Mouse (Mus musculus) lung, embryonic 14.5 days (tissue): ENCODE results near the gene St13. TPM values are rescaled to one million over a fixed set of nuclear protein-coding genes. Genes with fewer than 3 reads are reported as not detected.

Source experiments
- ATAC-seq: fragments of 200-750 bp; cut with Nextera tagmentation; 2 replicates; pipeline ENCODE4 v1.8.0; 2017; ENCODE audit warnings: mild to moderate bottlenecking, moderate TSS enrichment, moderate library complexity; ENCODE audit not compliant: insufficient read depth
- DNase-seq: peaks from one replicate; pipeline ENCODE4 v3.0.0-alpha.2; 2015
- H3K27ac ChIP-seq: fragments of 300-500 bp; sonication (generic); 2 replicates; pipeline ENCODE4 v1.5.1; 2014; ENCODE audit warnings: low read depth, mild to moderate bottlenecking, moderate library complexity
- H3K27me3 ChIP-seq: fragments of 300-500 bp; sonication (generic); 2 replicates; pipeline ENCODE4 v1.6.1; 2014; ENCODE audit warnings: low read length, control low read depth; ENCODE audit not compliant: insufficient read depth
- H3K36me3 ChIP-seq: fragments of 300-500 bp; sonication (generic); 2 replicates; pipeline ENCODE4 v1.6.1; 2014; ENCODE audit warnings: control low read depth; ENCODE audit not compliant: insufficient read depth
- H3K4me1 ChIP-seq: fragments of 300-500 bp; sonication (generic); 2 replicates; pipeline ENCODE4 v1.6.1; 2014; ENCODE audit warnings: antibody characterized with exemption, control low read depth; ENCODE audit not compliant: insufficient read depth
- H3K4me2 ChIP-seq: fragments of 300-500 bp; sonication (generic); 2 replicates; pipeline ENCODE4 v1.6.1; 2014; ENCODE audit warnings: mild to moderate bottlenecking
- H3K4me3 ChIP-seq: fragments of 300-500 bp; sonication (generic); 2 replicates; pipeline ENCODE4 v1.5.1; 2014; ENCODE audit warnings: low read depth, low read length
- H3K9ac ChIP-seq: fragments of 300-500 bp; sonication (generic); 2 replicates; pipeline ENCODE4 v1.6.1; 2014
- H3K9me3 ChIP-seq: fragments of 300-500 bp; sonication (generic); 2 replicates; pipeline ENCODE4 v1.6.1; 2016; ENCODE audit warnings: low read depth, low read length, control low read depth
- CTCF ChIP-seq: IDR thresholded peaks from 2 replicates; pipeline ENCODE4 v1.5.1; 2016; ENCODE audit warnings: antibody characterized with exemption, low read depth
- WGBS: fragments of 180-500 bp; shearing (Covaris S2); extraction: QIAGEN DNeasy Blood & Tissue Kit; methylation state at CpG from one replicate; pipeline ENCODE4 v1.1.7; 2014; 5-methylcytosine and 5-hydroxymethylcytosine counted together
- polyA plus RNA-seq: library from polyadenylated mRNA; unstranded; fragments of >200 nt; fragmentation: Nextera tagmentation; extraction: Ambion mirVana; gene quantifications from 2 replicates; pipeline ENCODE4 v1.2.1, GENCODE M21; 2014

The St13 gene
- 132 and 145 TPM in 2 replicates for polyA plus RNA-seq

GRCm38 (mm10) chr15:81399638-81400315 is at the start of gene St13, which contains the start of gene Xpnpep3:
Gene St13 (minus strand): TSS chr15:81400077.
Gene Xpnpep3 (plus strand): TSS chr15:81400138.
- Histone ChIP-seq H3K4me1 (0 out of 2 replicates have a peak, but pooled peaks cover 6% of the 10 kb centered on the region), H3K27me3 (no peaks in the 10 kb centered on the region), H3K9me3 (no peaks in the 10 kb centered on the region), H3K27ac (peak within 1 kb of the TSS; percentile 83), H3K9ac (peak within 1 kb of the TSS; percentile 95), H3K36me3 (peaks cover 4% of the 10 kb centered on the region; the same call in 1 of the 2 replicates), H3K4me2 (peak within 1 kb of the TSS; percentile 86), H3K4me3 (peak within 1 kb of the TSS; percentile 83)
- WGBS = under 1% methylated on average over 50 of the region's 50 CpGs
- ATAC-seq (peak; percentile 99), DNase-seq (peak; percentile 98)
- TF ChIP-seq CTCF = no peak

GRCm38 (mm10) chr15:81448463-81448862 is 48.6 kb upstream of the St13 start:
- no peak overlapping the region for H3K27ac ChIP-seq
- DNase-seq (peak; percentile 92), ATAC-seq (peak; percentile 49; the same call in 1 of the 2 replicates)
- H3K9ac ChIP-seq = no peak overlapping the region
- no peak overlapping the region for H3K4me3 ChIP-seq
- no peaks in the 10 kb centered on the region for H3K9me3 ChIP-seq
- TF ChIP-seq CTCF = peak; percentile 86
- no peaks in the 10 kb centered on the region for H3K27me3 ChIP-seq
- no peak overlapping the region for H3K4me2 ChIP-seq
- 46% methylated on average over 3 of the region's 3 CpGs for WGBS
- H3K4me1 ChIP-seq = no peaks in the 10 kb centered on the region
- peaks cover 30% of the 10 kb centered on the region; the same call in 1 of the 2 replicates for H3K36me3 ChIP-seq

GRCm38 (mm10) chr15:81439236-81439635 is 39.4 kb upstream of the St13 start:
- DNase-seq (no peak), ATAC-seq (no peak)
- Histone ChIP-seq H3K9me3 (no peaks in the 10 kb centered on the region), H3K36me3 (peaks cover 13% of the 10 kb centered on the region; the same call in 1 of the 2 replicates), H3K4me2 (no peak overlapping the region), H3K9ac (no peak overlapping the region), H3K4me3 (no peak overlapping the region), H3K27ac (no peak overlapping the region), H3K27me3 (no peaks in the 10 kb centered on the region), H3K4me1 (no peaks in the 10 kb centered on the region)
- no peak for TF ChIP-seq CTCF

GRCm38 (mm10) chr15:81438345-81438744 is 38.5 kb upstream of the St13 start:
- Histone ChIP-seq H3K27me3 (no peaks in the 10 kb centered on the region), H3K4me3 (no peak overlapping the region), H3K36me3 (peaks cover 13% of the 10 kb centered on the region; the same call in 1 of the 2 replicates), H3K9ac (no peak overlapping the region), H3K27ac (no peak overlapping the region), H3K4me1 (no peaks in the 10 kb centered on the region), H3K4me2 (no peak overlapping the region), H3K9me3 (no peaks in the 10 kb centered on the region)
- ATAC-seq = no peak
- TF ChIP-seq CTCF = no peak
- 97% methylated on average over 1 of the region's 1 CpGs for WGBS
- DNase-seq = no peak

GRCm38 (mm10) chr15:81431195-81431594 is 31.3 kb upstream of the St13 start:
- Histone ChIP-seq H3K4me2 (no peak overlapping the region), H3K4me1 (no peaks in the 10 kb centered on the region), H3K9ac (no peak overlapping the region), H3K27ac (no peak overlapping the region), H3K9me3 (no peaks in the 10 kb centered on the region), H3K27me3 (no peaks in the 10 kb centered on the region), H3K36me3 (peaks cover 27% of the 10 kb centered on the region; the same call in 1 of the 2 replicates), H3K4me3 (no peak overlapping the region)
- ATAC-seq = no peak
- DNase-seq = no peak
- TF ChIP-seq CTCF = no peak
- 71% methylated on average over 1 of the region's 1 CpGs for WGBS

- Histone ChIP-seq H3K4me1 (no peaks in the 10 kb centered on the region), H3K27ac (no peak overlapping the region), H3K36me3 (peaks cover 27% of the 10 kb centered on the region; the same call in 1 of the 2 replicates), H3K4me3 (no peak overlapping the region), H3K9me3 (no peaks in the 10 kb centered on the region), H3K9ac (no peak overlapping the region), H3K27me3 (no peaks in the 10 kb centered on the region), H3K4me2 (no peak overlapping the region)
- ATAC-seq = no peak
- no peak for TF ChIP-seq CTCF
- WGBS = 83% methylated on average over 2 of the region's 2 CpGs
- DNase-seq = no peak
These were observed 28.1 kb upstream of the St13 start for GRCm38 (mm10) chr15:81427947-81428346.

GRCm38 (mm10) chr15:81425311-81425710 is 25.4 kb upstream of the St13 start:
- Histone ChIP-seq H3K9ac (no peak overlapping the region), H3K4me3 (no peak overlapping the region), H3K9me3 (no peaks in the 10 kb centered on the region), H3K4me2 (no peak overlapping the region), H3K27me3 (no peaks in the 10 kb centered on the region), H3K27ac (no peak overlapping the region), H3K4me1 (no peaks in the 10 kb centered on the region), H3K36me3 (peaks cover 14% of the 10 kb centered on the region; the same call in 1 of the 2 replicates)
- WGBS = 82% methylated on average over 3 of the region's 3 CpGs
- TF ChIP-seq CTCF = no peak
- ATAC-seq = no peak
- DNase-seq = no peak
